Mouse (Mus musculus) hindbrain, embryonic 12.5 days (tissue): ENCODE data around the gene D430041D05Rik. TPM values are rescaled to one million over a fixed set of nuclear protein-coding genes. Genes with fewer than 3 reads are reported as not detected.

ENCODE experiments used
- ATAC-seq: fragments of 200-750 bp; cut with Nextera tagmentation; 2 replicates; pipeline ENCODE4 v1.8.0; 2017; ENCODE audit warnings: moderate TSS enrichment; ENCODE audit not compliant: low FRiP score
- H3K27ac ChIP-seq: fragments of 300-500 bp; sonication (generic); 2 replicates; pipeline ENCODE4 v1.5.1; 2016; ENCODE audit warnings: mild to moderate bottlenecking
- H3K27me3 ChIP-seq: fragments of 300-500 bp; sonication (generic); 2 replicates; pipeline ENCODE4 v1.6.1; 2016; ENCODE audit warnings: mild to moderate bottlenecking
- H3K36me3 ChIP-seq: fragments of 300-500 bp; sonication (generic); 2 replicates; pipeline ENCODE4 v1.6.1; 2016; ENCODE audit warnings: mild to moderate bottlenecking
- H3K4me1 ChIP-seq: fragments of 300-500 bp; sonication (generic); 2 replicates; pipeline ENCODE4 v1.6.1; 2016
- H3K4me2 ChIP-seq: fragments of 300-500 bp; sonication (generic); replicated peaks from 2 replicates; pipeline ENCODE4 v1.6.1; 2016; ENCODE audit warnings: mild to moderate bottlenecking
- H3K4me3 ChIP-seq: fragments of 300-500 bp; sonication (generic); 2 replicates; pipeline ENCODE4 v1.5.1; 2016; ENCODE audit warnings: mild to moderate bottlenecking
- H3K9ac ChIP-seq: fragments of 300-500 bp; sonication (generic); 2 replicates; pipeline ENCODE4 v1.6.1; 2016; ENCODE audit warnings: mild to moderate bottlenecking, moderate library complexity
- H3K9me3 ChIP-seq: fragments of 300-500 bp; sonication (generic); replicated peaks from 2 replicates; pipeline ENCODE4 v1.6.1; 2016; ENCODE audit warnings: mild to moderate bottlenecking
- WGBS: fragments of 180-500 bp; shearing (Covaris S2); methylation state at CpG from one replicate; pipeline ENCODE4 v1.1.7; 2016; 5-methylcytosine and 5-hydroxymethylcytosine counted together
- polyA plus RNA-seq: library from polyadenylated mRNA; unstranded; fragments of >200 nt; fragmentation: Nextera tagmentation; extraction: Ambion mirVana; gene quantifications from 2 replicates; pipeline ENCODE4 v1.2.1, GENCODE M21; 2016

The D430041D05Rik gene
- polyA plus RNA-seq, 1 experiment from 2014 or later, result 4.2 TPM

DNA sequence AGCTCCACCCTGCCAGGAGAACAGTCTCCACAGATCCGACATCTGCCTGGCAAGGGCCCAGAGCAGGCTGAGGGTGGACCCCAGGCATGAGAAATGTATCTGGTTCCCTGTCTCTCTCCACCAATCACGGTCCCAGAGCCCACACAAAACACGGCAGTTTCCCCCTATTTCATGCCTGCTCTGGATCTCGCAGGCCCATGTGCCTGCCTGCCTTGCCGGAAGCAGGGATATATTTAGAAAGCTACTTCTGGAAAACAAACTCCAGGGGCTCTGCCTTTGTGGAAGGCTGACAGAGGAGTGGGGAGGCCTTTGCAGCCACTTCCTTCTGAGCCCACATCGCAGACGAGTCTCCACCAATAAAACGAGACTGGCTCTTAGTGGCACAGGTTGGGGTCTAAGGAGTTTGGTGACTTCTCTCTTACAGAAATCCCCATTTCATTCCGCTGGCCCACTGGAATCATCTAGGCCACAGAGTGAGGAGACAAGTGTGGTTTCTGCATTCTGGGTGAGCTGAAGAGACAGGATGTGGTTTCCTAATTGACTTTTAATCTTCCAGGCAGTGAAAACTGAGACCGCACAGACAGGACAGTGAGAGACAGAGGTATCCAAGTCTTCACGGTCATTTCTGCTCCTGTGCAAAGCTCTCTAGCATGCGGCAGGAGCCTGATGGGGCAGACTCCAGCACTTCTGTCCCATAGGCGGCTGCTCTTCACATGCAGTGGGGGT is 233.7 kb downstream of the D430041D05Rik start:
- Histone ChIP-seq H3K4me2 (no peak overlapping the region), H3K4me3 (no peak overlapping the region), H3K27ac (no peak overlapping the region), H3K4me1 (peaks cover 13% of the 10 kb centered on the region), H3K9ac (no peak overlapping the region), H3K9me3 (no peaks in the 10 kb centered on the region), H3K27me3 (no peaks in the 10 kb centered on the region), H3K36me3 (no peaks in the 10 kb centered on the region)
- 63% methylated on average over 13 of the region's 13 CpGs for WGBS
- peak; percentile 52; the same call in 1 of the 2 replicates for ATAC-seq

GRCm38 (mm10) chr2:104176166-104176978 is 234.4 kb downstream of the D430041D05Rik start:
- no peak overlapping the region for H3K9ac ChIP-seq
- no peaks in the 10 kb centered on the region for H3K9me3 ChIP-seq
- H3K36me3 ChIP-seq, result no peaks in the 10 kb centered on the region
- ATAC-seq, result no peak
- no peak overlapping the region for H3K4me2 ChIP-seq
- H3K4me1 ChIP-seq, result peaks cover 13% of the 10 kb centered on the region
- WGBS, result 71% methylated on average over 17 of the region's 17 CpGs
- H3K27me3 ChIP-seq, result no peaks in the 10 kb centered on the region
- no peak overlapping the region for H3K4me3 ChIP-seq
- H3K27ac ChIP-seq, result no peak overlapping the region

- no peak for ATAC-seq
- no peak overlapping the region for H3K27ac ChIP-seq
- no peak overlapping the region for H3K9ac ChIP-seq
- H3K27me3 ChIP-seq, result no peaks in the 10 kb centered on the region; the same call in 1 of the 2 replicates
- no peak overlapping the region for H3K4me2 ChIP-seq
- H3K36me3 ChIP-seq, result no peaks in the 10 kb centered on the region
- H3K9me3 ChIP-seq, result no peaks in the 10 kb centered on the region
- H3K4me3 ChIP-seq, result no peak overlapping the region
- 92% methylated on average over 9 of the region's 9 CpGs for WGBS
- peaks cover 13% of the 10 kb centered on the region for H3K4me1 ChIP-seq
These were observed 235.2 kb downstream of the D430041D05Rik start for GRCm38 (mm10) chr2:104175476-104176165.

DNA sequence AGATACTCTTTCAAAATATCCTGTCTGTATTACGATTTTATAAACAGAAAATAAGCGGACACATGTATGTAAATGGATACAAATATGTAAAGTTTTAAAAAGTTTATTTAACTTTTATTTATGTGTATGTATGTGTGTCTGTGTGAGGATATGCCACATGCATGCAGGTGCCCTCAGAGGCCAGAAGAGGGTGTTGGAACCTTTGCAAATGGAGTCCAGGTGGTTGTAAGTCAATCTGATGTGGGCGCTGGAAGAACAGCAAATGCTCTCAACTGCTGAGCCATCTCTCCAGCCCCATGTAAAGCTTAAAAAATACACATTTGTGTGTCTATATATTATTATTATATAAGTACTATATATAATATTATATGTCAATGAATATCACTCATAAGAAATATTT is 237.4 kb downstream of the D430041D05Rik start:
- H3K36me3 ChIP-seq, result no peaks in the 10 kb centered on the region
- H3K27ac ChIP-seq, result no peak overlapping the region
- ATAC-seq, result no peak
- no peak overlapping the region for H3K4me3 ChIP-seq
- H3K4me1 ChIP-seq, result peaks cover 19% of the 10 kb centered on the region
- no peak overlapping the region for H3K4me2 ChIP-seq
- H3K9ac ChIP-seq, result no peak overlapping the region
- no peaks in the 10 kb centered on the region; the same call in 1 of the 2 replicates for H3K27me3 ChIP-seq
- no peaks in the 10 kb centered on the region for H3K9me3 ChIP-seq
- 97% methylated on average over 3 of the region's 3 CpGs for WGBS

DNA sequence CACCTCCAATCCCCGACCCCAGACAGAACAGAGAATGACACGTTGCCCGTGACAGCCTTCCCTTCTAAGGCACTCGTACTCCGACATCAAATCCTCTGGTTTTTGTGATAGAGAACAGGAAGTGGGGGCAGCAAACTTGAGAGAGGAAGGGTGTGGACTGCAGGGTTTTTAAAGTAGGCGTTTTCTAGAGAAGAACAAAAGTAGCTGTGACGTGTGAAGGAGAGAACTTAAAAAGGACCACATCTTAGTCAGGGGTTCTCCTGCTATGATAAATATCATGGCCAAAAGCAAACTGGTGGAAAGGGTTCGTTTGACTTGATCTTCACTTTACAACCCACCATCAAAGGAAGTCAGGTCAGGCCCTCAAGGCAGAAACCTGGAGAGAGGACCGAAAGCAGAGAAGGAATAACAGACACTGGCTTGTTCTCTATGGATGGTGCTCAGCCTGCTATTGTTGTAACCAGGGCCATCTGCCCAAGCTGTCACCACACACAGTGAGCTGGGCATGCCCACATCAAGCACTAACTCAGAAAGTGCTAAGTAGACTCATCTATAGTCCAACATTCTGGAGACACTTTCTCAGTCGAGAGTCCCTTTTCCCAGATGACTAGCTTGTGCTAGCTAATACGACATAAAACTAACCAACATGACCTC is 238.0 kb downstream of the D430041D05Rik start:
- Histone ChIP-seq H3K36me3 (no peaks in the 10 kb centered on the region), H3K4me2 (no peak overlapping the region), H3K27ac (no peak overlapping the region), H3K9me3 (no peaks in the 10 kb centered on the region), H3K4me1 (peaks cover 23% of the 10 kb centered on the region), H3K27me3 (no peaks in the 10 kb centered on the region; the same call in 1 of the 2 replicates), H3K4me3 (no peak overlapping the region), H3K9ac (no peak overlapping the region)
- no peak for ATAC-seq
- 73% methylated on average over 11 of the region's 11 CpGs for WGBS

DNA sequence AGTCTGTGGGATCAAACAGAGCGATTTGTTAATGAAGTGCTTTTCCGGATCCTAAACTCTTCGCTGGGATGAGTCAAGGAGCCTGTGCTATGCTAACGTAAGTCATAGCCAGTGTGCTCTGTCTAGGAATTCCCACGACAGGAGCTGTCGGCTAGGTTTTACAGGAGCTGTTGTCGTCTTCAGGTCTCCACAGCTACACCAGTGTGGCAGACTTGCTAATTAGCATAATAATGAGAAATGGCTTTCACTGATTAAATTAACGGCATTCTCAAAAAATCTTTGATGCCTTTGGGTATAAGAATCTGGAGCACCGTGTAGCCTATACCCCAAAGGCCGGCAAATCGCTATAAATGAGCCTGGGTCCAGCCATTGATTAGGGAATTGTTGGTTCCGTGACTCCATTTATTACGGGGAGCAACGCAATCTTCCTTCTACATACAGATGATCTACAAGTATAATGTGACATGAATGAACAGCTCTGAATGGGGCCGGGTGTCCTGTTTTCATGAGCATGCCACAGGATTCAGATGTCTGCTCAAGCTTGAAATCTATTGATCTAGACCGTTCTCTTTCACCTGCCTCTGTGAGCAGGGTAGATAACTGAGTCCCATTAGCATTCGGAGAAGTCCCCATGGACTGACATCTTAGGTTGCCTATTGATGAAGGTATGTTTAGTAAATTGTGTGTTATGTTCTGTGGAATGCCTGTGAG is 242.5 kb downstream of the D430041D05Rik start:
- no peaks in the 10 kb centered on the region; the same call in 1 of the 2 replicates for H3K27me3 ChIP-seq
- H3K9ac ChIP-seq, result no peak overlapping the region
- 47% methylated on average over 17 of the region's 17 CpGs for WGBS
- peak overlapping the region; percentile 9; the same call in 1 of the 2 replicates for H3K4me2 ChIP-seq
- no peaks in the 10 kb centered on the region for H3K36me3 ChIP-seq
- H3K4me3 ChIP-seq, result no peak overlapping the region
- no peaks in the 10 kb centered on the region for H3K9me3 ChIP-seq
- peak; percentile 81 for ATAC-seq
- H3K4me1 ChIP-seq, result peaks cover 12% of the 10 kb centered on the region
- no peak overlapping the region for H3K27ac ChIP-seq

DNA sequence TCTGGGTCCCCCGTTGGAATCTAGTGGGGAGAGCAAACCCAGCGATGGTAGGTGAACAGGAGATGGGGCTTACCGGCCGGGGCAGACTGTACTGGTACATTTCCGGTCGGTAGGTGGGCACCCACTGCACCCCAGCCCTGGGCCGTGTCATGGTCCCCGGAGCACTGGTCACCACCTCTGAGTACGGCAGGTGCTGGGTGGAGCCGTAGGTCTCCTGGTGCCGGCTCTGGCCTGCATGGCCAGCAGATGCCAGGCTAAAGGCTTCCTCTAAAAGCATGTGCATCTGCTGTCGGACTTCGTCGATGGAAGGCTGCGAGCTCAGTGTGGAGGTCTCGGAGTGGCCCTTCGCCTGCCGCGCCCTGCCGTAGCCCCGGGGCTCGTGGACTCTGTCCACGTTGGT is 243.0 kb downstream of the D430041D05Rik start:
- H3K4me2 ChIP-seq, result no peak overlapping the region
- no peak overlapping the region for H3K9ac ChIP-seq
- H3K4me1 ChIP-seq, result peaks cover 12% of the 10 kb centered on the region
- H3K27me3 ChIP-seq, result no peaks in the 10 kb centered on the region; the same call in 1 of the 2 replicates
- no peaks in the 10 kb centered on the region for H3K9me3 ChIP-seq
- no peak overlapping the region for H3K4me3 ChIP-seq
- H3K36me3 ChIP-seq, result no peaks in the 10 kb centered on the region
- peak; percentile 44; the same call in 1 of the 2 replicates for ATAC-seq
- WGBS, result 86% methylated on average over 23 of the region's 23 CpGs
- H3K27ac ChIP-seq, result no peak overlapping the region

DNA sequence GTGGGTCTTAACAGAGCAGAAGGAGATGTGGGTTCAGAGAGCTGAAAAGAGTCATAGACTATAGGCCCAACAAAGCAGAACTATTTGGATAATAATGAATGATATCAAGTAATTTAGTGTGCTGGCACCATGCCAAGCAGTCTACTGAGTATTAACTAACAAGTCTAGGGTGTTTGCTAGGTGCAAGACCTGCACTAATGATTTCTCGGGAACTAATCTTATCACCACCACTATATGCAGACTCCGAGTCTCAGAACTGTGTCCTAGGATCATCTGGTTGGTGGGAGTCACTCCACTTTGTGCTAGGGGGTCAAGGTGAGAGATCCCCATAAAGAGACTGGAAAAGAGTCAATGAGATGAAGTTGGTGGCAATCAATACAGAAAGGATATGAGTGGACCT is 245.2 kb downstream of the D430041D05Rik start:
- no peak for ATAC-seq
- no peak overlapping the region for H3K27ac ChIP-seq

GRCm38 (mm10) chr2:104163978-104164487 is 246.8 kb downstream of the D430041D05Rik start:
- no peak overlapping the region for H3K4me2 ChIP-seq
- no peaks in the 10 kb centered on the region for H3K9me3 ChIP-seq
- no peak overlapping the region for H3K4me3 ChIP-seq
- no peaks in the 10 kb centered on the region for H3K36me3 ChIP-seq
- H3K4me1 ChIP-seq, result peaks cover 12% of the 10 kb centered on the region
- no peak overlapping the region for H3K27ac ChIP-seq
- WGBS, result 90% methylated on average over 4 of the region's 4 CpGs
- no peak overlapping the region for H3K9ac ChIP-seq
- no peak for ATAC-seq
- no peaks in the 10 kb centered on the region for H3K27me3 ChIP-seq

More for the DNA sequence above, 245.2 kb downstream of the D430041D05Rik start:
- H3K4me1 ChIP-seq, result peaks cover 12% of the 10 kb centered on the region
- no peaks in the 10 kb centered on the region; the same call in 1 of the 2 replicates for H3K27me3 ChIP-seq
- H3K4me2 ChIP-seq, result no peak overlapping the region
- no peaks in the 10 kb centered on the region for H3K9me3 ChIP-seq
- no peak overlapping the region for H3K9ac ChIP-seq
- H3K4me3 ChIP-seq, result no peak overlapping the region
- 100% methylated on average over 2 of the region's 2 CpGs for WGBS
- H3K36me3 ChIP-seq, result no peaks in the 10 kb centered on the region

DNA sequence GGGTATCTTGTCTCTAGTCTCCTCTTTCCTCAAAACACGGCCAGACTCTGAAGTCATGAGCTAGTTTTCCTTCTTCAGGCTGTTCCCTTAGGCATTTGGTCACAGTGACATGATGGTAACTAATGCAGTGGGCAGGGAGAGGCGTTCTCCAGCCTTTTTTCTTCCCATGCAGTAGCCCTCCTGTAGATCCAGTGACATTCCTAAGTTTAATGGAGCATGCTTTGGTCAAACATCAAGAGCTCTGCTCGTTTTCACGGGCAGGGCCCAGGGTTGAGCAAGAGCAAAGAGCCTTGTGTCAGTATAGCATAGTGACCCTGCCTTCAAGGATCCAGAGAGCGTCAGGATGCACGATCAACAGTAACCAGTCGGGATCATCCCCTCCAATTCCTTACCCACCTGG is 247.4 kb downstream of the D430041D05Rik start:
- Histone ChIP-seq H3K4me2 (no peak overlapping the region), H3K4me3 (no peak overlapping the region), H3K4me1 (peaks cover 6% of the 10 kb centered on the region), H3K36me3 (no peaks in the 10 kb centered on the region), H3K9me3 (no peaks in the 10 kb centered on the region), H3K27me3 (no peaks in the 10 kb centered on the region), H3K9ac (no peak overlapping the region), H3K27ac (no peak overlapping the region)
- 73% methylated on average over 7 of the region's 7 CpGs for WGBS
- no peak for ATAC-seq

DNA sequence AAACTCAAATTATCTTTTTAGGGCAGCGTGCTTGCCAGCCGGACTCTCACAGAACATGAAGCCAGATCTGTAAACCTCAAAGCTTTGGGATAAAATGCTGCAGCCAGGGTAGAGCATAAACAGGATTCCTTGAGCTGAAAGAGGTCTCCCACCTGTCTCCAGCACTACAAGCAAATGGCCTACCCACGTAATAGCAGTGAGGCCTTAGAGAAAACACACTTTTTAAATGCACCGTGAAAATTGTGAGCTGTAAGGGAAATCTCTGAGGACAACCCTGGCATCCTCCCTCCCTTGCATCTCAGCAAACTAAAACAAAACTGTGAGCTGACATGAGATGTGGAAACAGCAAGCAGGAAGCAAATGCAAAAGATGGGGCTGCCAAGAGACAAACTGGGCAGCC is 253.0 kb downstream of the D430041D05Rik start:
- Histone ChIP-seq H3K36me3 (no peaks in the 10 kb centered on the region), H3K4me3 (no peak overlapping the region), H3K9ac (no peak overlapping the region), H3K9me3 (no peaks in the 10 kb centered on the region), H3K4me1 (no peaks in the 10 kb centered on the region), H3K27me3 (no peaks in the 10 kb centered on the region), H3K4me2 (no peak overlapping the region), H3K27ac (no peak overlapping the region)
- no peak for ATAC-seq
- 84% methylated on average over 4 of the region's 4 CpGs for WGBS
